Mouse (Mus musculus): Measurements from ENCODE around the gene Get4. TPM values are rescaled to one million over a fixed set of nuclear protein-coding genes. Genes with fewer than 3 reads are reported as not detected.

Gene Get4
- polyA plus RNA-seq, 1 experiment = 61.6 TPM

DNA sequence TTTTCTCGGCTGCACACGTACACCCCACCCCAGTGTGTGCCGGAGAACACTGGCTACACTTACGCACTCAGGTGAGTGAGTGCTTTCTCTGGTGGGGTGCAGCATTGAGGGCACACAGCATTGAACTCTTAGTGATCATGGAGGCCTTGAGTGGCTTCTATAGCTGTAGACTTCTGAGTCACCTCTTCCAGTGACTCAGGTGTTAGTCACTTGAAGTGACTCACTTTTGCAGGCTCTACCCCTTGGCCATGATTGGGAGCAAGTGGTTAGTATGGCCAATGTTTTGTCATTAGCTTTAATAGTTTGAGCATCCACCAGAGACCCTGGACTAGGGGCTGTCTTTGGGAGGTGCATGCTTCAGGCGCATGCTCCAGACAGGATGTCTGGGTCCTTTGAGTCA, 36.9 kb upstream of the Get4 start:
- Histone ChIP-seq H3K4me3 (ENCODE audit: insufficient read depth, low read length) (no peak overlapping the region), H3K27ac (ENCODE audit: insufficient read depth, low read length) (no peak overlapping the region), H3K4me1 (ENCODE audit: control insufficient read depth, insufficient read depth, low read length) (peaks cover 12% of the 10 kb centered on the region)
- TF ChIP-seq CTCF (IDR thresholded peaks at IDR 0.05; ENCODE audit: borderline replicate concordance, insufficient read depth, low read length) (no peak), POLR2A (IDR thresholded peaks at IDR 0.05; ENCODE audit: low read depth, low read length) (no peak)

DNA sequence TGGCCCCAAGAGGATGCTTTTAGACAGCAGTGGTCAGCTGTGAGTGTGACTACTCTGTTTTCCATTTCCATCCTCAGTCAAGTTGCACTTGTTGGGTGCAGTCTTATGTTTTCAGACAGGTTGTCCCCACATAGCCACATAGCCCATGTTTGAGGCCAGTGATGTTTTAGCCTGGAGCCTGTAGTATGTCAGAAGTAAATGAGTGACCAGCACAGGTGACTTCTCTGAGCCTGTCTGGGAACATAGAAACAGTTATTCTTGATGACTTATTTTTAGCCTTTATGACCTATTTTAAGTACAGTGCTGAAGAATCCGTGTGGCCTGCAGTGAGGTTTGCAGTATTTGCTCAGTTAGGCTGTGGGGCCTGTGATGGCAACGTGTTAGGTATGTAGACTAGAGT, 36.0 kb upstream of the Get4 start:
- Histone ChIP-seq H3K27ac (ENCODE audit: insufficient read depth, low read length) (no peak overlapping the region), H3K4me1 (ENCODE audit: control insufficient read depth, insufficient read depth, low read length) (peaks cover 12% of the 10 kb centered on the region), H3K4me3 (ENCODE audit: insufficient read depth, low read length) (no peak overlapping the region)
- TF ChIP-seq CTCF (IDR thresholded peaks at IDR 0.05; ENCODE audit: borderline replicate concordance, insufficient read depth, low read length) = no peak
- TF ChIP-seq POLR2A (IDR thresholded peaks at IDR 0.05; ENCODE audit: low read depth, low read length) = no peak

DNA sequence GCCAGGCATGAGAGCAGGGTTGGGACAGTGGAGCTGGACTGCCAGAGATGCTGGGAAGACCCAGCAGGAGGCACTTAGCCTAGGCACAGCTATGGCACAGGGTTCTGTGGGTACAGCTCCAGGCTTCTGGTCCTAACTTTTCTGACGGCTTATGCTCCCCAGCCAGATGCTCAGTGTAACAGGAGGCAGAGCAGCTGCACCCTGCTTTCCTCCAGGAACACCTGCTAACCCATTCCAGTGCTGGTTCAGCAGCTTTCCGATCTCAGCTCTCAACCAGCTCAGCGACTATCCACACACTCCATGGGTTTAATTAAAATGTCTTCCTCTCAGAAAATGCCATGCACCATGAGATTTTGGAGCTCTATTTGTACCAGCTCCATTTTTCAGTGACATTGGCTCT, 35.4 kb upstream of the Get4 start:
- no peak for TF ChIP-seq CTCF (IDR thresholded peaks at IDR 0.05; ENCODE audit: borderline replicate concordance, insufficient read depth, low read length)
- no peak for TF ChIP-seq POLR2A (IDR thresholded peaks at IDR 0.05; ENCODE audit: low read depth, low read length)
- H3K4me1 ChIP-seq (ENCODE audit: control insufficient read depth, insufficient read depth, low read length) = peaks cover 12% of the 10 kb centered on the region
- H3K27ac ChIP-seq (ENCODE audit: insufficient read depth, low read length) = no peak overlapping the region
- H3K4me3 ChIP-seq (ENCODE audit: insufficient read depth, low read length) = no peak overlapping the region

DNA sequence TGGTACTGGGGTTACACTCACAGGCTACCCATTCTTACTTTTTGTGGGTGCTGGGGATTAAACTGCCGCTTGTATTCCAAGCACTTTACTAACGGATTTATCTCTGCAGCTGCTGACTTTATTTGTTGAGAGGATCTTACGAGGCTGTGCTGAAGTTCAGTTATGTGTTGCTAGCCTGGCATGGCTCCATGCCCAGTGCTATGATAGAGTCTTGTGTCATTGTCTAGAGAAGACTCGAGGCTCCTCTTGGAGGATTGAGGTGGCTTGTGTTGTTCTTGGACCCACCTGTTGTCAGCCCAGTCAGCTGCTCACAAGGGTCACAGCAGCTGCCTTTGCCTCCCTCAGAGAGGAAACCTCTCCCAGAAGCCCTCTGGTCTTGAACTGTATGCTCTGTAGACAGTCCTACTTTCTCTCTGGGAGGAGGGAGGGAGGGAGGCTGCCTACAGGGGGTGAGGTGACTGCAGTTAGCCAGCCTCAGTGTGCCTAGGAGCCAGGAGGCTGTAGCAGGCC, 32.1 kb upstream of the Get4 start:
- H3K27ac ChIP-seq (ENCODE audit: insufficient read depth, low read length) = no peak overlapping the region
- TF ChIP-seq CTCF (IDR thresholded peaks at IDR 0.05; ENCODE audit: borderline replicate concordance, insufficient read depth, low read length) (no peak), POLR2A (IDR thresholded peaks at IDR 0.05; ENCODE audit: low read depth, low read length) (no peak)
- no peak overlapping the region for H3K4me3 ChIP-seq (ENCODE audit: insufficient read depth, low read length)
- peaks cover 10% of the 10 kb centered on the region for H3K4me1 ChIP-seq (ENCODE audit: control insufficient read depth, insufficient read depth, low read length)

DNA sequence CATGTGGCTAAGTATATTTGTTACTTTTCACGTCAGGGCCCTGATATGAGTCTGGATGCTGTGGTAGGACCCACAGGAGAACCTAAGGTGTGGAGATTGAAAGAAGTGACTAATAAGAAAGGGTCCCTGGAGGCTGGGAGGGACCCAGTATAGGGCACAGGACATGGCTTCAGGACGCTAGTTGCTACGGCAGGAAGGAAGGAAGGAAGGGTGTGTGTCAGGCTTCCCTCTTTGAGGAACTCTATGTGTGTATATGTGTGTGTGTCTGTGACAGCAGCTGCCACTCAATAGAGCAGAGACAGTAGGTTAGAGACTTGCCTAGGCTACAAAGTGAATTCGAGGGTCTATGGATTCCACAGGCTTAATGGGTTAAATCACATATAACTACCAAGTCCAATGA, 31.5 kb upstream of the Get4 start:
- Histone ChIP-seq H3K4me1 (ENCODE audit: control insufficient read depth, insufficient read depth, low read length) (peaks cover 6% of the 10 kb centered on the region), H3K4me3 (ENCODE audit: insufficient read depth, low read length) (no peak overlapping the region), H3K27ac (ENCODE audit: insufficient read depth, low read length) (no peak overlapping the region)
- TF ChIP-seq POLR2A (IDR thresholded peaks at IDR 0.05; ENCODE audit: low read depth, low read length) (no peak), CTCF (IDR thresholded peaks at IDR 0.05; ENCODE audit: borderline replicate concordance, insufficient read depth, low read length) (no peak)

DNA sequence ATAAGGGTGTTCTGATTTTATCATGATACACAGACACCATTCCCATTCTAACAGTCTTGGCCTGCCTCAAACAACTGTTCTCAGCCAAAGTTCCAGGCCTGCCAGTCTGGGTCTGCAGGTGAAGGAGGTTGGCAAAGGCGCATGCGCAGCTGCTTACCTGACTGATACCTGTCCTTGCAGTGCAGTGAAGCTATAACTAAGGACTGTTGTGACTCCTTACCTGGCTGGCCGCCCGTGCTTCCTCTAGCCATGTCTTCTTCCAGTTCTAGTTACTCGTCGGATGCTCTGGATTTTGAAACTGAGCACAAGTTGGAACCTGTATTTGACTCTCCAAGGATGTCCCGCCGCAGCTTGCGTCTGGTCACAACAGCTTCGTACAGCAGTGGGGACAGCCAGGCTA, 28.8 kb upstream of the Get4 start:
- Histone ChIP-seq H3K27ac (ENCODE audit: insufficient read depth, low read length) (no peak overlapping the region), H3K4me1 (ENCODE audit: control insufficient read depth, insufficient read depth, low read length) (no peaks in the 10 kb centered on the region), H3K4me3 (ENCODE audit: insufficient read depth, low read length) (no peak overlapping the region)
- no peak for TF ChIP-seq CTCF (IDR thresholded peaks at IDR 0.05; ENCODE audit: borderline replicate concordance, insufficient read depth, low read length)
- TF ChIP-seq POLR2A (IDR thresholded peaks at IDR 0.05; ENCODE audit: low read depth, low read length) = no peak

DNA sequence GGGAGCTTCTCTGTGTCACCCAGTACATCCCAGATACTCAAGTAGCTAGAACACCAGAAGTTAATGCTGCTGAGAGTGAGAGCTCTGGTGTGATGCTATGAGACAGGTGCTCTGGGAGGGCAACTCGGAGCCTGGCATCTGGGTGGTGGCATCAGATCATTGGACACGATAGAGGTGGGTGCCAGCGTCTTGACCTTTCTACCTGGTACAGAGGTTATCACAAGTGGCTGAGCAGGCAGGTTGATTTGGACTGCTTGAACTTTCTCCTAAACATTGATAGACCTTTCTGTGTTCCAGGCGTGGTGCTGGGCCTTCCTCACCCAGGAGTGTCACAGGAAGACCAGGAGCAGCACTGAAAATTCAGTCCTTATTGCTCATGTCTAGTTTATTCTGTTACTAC, 24.9 kb upstream of the Get4 start:
- no peak for TF ChIP-seq POLR2A (IDR thresholded peaks at IDR 0.05; ENCODE audit: low read depth, low read length)
- TF ChIP-seq CTCF (IDR thresholded peaks at IDR 0.05; ENCODE audit: borderline replicate concordance, insufficient read depth, low read length) = no peak
- peaks cover 8% of the 10 kb centered on the region for H3K4me1 ChIP-seq (ENCODE audit: control insufficient read depth, insufficient read depth, low read length)
- no peak overlapping the region for H3K27ac ChIP-seq (ENCODE audit: insufficient read depth, low read length)
- no peak overlapping the region for H3K4me3 ChIP-seq (ENCODE audit: insufficient read depth, low read length)

DNA sequence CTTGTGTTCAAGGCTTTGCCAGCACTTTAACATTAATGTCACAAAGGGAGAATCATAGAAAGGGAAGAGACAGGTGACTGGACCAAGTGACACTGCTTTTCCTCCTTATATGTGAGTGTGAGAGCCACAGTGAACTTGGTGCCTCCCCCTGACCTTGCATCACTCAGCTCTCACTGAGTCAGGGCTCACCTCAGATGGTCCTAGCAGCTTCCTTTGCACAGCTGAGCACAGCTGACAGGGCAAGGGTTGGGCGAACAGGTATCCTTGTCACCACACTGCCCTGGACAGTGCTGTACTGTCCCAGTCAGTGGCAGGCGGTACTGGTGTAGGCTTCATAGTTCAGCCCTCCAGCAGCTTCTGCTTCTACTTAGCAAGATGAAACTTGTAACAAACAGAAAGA, 24.5 kb upstream of the Get4 start:
- Histone ChIP-seq H3K27ac (ENCODE audit: insufficient read depth, low read length) (no peak overlapping the region), H3K4me3 (ENCODE audit: insufficient read depth, low read length) (no peak overlapping the region), H3K4me1 (ENCODE audit: control insufficient read depth, insufficient read depth, low read length) (peaks cover 8% of the 10 kb centered on the region)
- TF ChIP-seq CTCF (IDR thresholded peaks at IDR 0.05; ENCODE audit: borderline replicate concordance, insufficient read depth, low read length) (no peak), POLR2A (IDR thresholded peaks at IDR 0.05; ENCODE audit: low read depth, low read length) (no peak)

DNA sequence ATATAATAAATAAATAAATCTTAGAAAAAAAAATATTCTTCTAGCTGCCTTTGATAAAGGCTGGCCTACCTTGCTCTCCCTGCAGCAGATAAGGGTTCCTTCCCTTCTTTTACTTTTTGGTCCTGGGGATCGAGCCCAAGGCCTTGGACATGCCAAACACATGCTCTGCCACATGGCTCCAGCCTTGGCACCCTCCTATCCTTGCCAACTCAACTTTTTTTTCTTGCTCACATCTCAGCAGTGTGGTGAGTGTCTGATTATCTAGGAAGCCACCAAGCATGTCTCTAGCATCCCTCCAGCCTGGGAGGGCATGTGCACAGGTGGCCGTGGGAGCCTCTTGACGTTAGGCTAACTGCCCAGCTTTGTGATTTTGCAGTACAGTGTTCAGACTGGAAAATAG, 23.8 kb upstream of the Get4 start:
- H3K4me1 ChIP-seq (ENCODE audit: control insufficient read depth, insufficient read depth, low read length) = peaks cover 8% of the 10 kb centered on the region
- no peak overlapping the region for H3K4me3 ChIP-seq (ENCODE audit: insufficient read depth, low read length)
- TF ChIP-seq CTCF (IDR thresholded peaks at IDR 0.05; ENCODE audit: borderline replicate concordance, insufficient read depth, low read length) = no peak
- no peak for TF ChIP-seq POLR2A (IDR thresholded peaks at IDR 0.05; ENCODE audit: low read depth, low read length)
- H3K27ac ChIP-seq (ENCODE audit: insufficient read depth, low read length) = no peak overlapping the region

DNA sequence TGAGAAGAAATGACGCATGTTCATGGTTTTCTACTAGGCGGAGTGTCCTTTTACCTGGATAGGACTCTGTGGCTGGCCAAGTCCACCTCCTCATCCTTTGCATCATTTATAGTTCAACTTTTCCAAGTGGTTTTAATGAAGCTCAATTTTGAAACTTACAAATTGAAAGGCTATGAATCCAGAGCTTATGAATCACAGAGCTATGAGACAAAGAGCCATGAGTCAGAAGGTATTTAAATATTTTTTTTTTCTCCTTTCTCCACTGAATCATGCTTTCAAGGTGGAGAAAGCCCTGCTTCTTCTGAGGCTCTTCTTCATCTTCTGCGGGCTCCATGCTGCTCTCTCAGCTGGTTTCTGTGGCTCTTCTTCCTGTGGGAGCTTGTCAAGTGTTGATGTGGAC, 22.4 kb upstream of the Get4 start:
- Histone ChIP-seq H3K4me3 (ENCODE audit: insufficient read depth, low read length) (no peak overlapping the region), H3K27ac (ENCODE audit: insufficient read depth, low read length) (peak overlapping the region; percentile 70; the same call in 1 of the 2 replicates), H3K4me1 (ENCODE audit: control insufficient read depth, insufficient read depth, low read length) (peaks cover 8% of the 10 kb centered on the region)
- TF ChIP-seq POLR2A (IDR thresholded peaks at IDR 0.05; ENCODE audit: low read depth, low read length) (no peak), CTCF (IDR thresholded peaks at IDR 0.05; ENCODE audit: borderline replicate concordance, insufficient read depth, low read length) (no peak)

DNA sequence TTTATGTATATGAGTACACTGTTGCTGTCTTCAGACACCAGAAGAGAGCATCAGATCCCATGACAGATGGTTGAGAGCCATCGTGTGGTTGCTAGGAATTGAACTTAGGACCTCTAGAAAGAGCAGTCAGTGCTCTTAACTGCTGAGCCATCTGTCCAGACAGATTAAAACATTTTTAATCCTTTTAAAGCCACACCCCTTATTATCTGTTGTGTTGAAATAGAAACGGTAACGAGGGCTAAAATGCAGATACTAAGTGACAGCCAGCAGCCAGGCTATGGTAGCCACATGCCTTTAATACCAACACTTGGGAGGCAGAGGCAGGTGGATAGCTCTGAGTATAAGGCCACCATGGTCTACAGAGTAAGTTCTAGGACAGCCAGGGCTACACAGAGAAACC, 20.0 kb upstream of the Get4 start:
- H3K4me3 ChIP-seq (ENCODE audit: insufficient read depth, low read length) = no peak overlapping the region
- no peak for TF ChIP-seq CTCF (IDR thresholded peaks at IDR 0.05; ENCODE audit: borderline replicate concordance, insufficient read depth, low read length)
- no peak for TF ChIP-seq POLR2A (IDR thresholded peaks at IDR 0.05; ENCODE audit: low read depth, low read length)
- H3K4me1 ChIP-seq (ENCODE audit: control insufficient read depth, insufficient read depth, low read length) = peaks cover 8% of the 10 kb centered on the region
- no peak overlapping the region for H3K27ac ChIP-seq (ENCODE audit: insufficient read depth, low read length)

Data from embryonic fibroblast, embryonic 13.5 days (primary cell).